Comparison of ENCODE assay signal across 16 mouse cellular contexts in genomic region chr1:66279222-66280009, GRCm38 (mm10).
DNase-seq lines count a peak whose midpoint lies in the region; ATAC-seq lines count a peak whose summit lies in the region.
"Had no signal": no experiment of that assay in that cellular context is flagged by ENCODE, and none has a peak within 500 bp of the region (broad histone marks: within the 10 kb centered on the region; RNA-seq: fewer than 3 reads in every experiment).

No protein-coding gene starts in this region.

- 0 out of 2 replicates have a peak overlapping the region, but pooled peaks have one; percentile 44 for H3K27ac ChIP-seq in limb, embryonic 13.5 days
- no peak overlapping the region for H3K27ac ChIP-seq in limb, embryonic 10.5 days
- 0 out of 2 replicates have a peak overlapping the region, but pooled peaks have one; percentile 45 for H3K27ac ChIP-seq in embryonic facial prominence, embryonic 15.5 days (replicated peaks)
- H3K27ac ChIP-seq: embryonic facial prominence, embryonic 12.5 days; heart, embryonic 15.5 days; lung, embryonic 15.5 days; midbrain, embryonic 10.5 days; neural tube, embryonic 13.5 days had no signal

- H3K4me1 ChIP-seq in limb, embryonic 13.5 days = no peaks in the 10 kb centered on the region
- no peaks in the 10 kb centered on the region for H3K4me1 ChIP-seq in limb, embryonic 10.5 days
- H3K4me1 ChIP-seq in embryonic facial prominence, embryonic 15.5 days = no peaks in the 10 kb centered on the region
- H3K4me1 ChIP-seq: embryonic facial prominence, embryonic 12.5 days; heart, embryonic 15.5 days; lung, embryonic 15.5 days; midbrain, embryonic 10.5 days had no signal

- H3K9me3 ChIP-seq in limb, embryonic 13.5 days = no peaks in the 10 kb centered on the region
- no peaks in the 10 kb centered on the region for H3K9me3 ChIP-seq in limb, embryonic 10.5 days (replicated peaks)
- H3K9me3 ChIP-seq in embryonic facial prominence, embryonic 15.5 days (replicated peaks) = no peaks in the 10 kb centered on the region
- H3K9me3 ChIP-seq: embryonic facial prominence, embryonic 12.5 days; heart, embryonic 15.5 days; lung, embryonic 15.5 days; midbrain, embryonic 10.5 days; neural tube, embryonic 13.5 days had no signal

- DNase-seq in heart, adult 11 months = peak; percentile 89
- no peak for DNase-seq in heart, postnatal 25 days (ENCODE audit: low spot score)
- no peak for DNase-seq in limb, embryonic 10.5 days (ENCODE audit: low spot score)
- peak; percentile 26 for DNase-seq in splenic B cell, adult 2 months (ENCODE audit: low read depth, low spot score)
- DNase-seq in cerebellum, adult 11 months = no peak
- DNase-seq in kidney, postnatal 25 days = no peak
- DNase-seq: cerebellum, adult 8-10 months; kidney, adult 11 months; right cerebral cortex, postnatal 14 days had no signal

- intact Hi-C loops in heart, postnatal 25 days (cut with DNase I) = no loop called here

- 69% methylated on average over 4 of the region's 4 CpGs for WGBS in limb, embryonic 13.5 days
- WGBS in limb, embryonic 10.5 days = 85% methylated on average over 4 of the region's 4 CpGs
- WGBS in embryonic facial prominence, embryonic 15.5 days = 31% methylated on average over 4 of the region's 4 CpGs

- no peaks in the 10 kb centered on the region for H3K27me3 ChIP-seq in limb, embryonic 13.5 days
- H3K27me3 ChIP-seq in limb, embryonic 10.5 days (ENCODE audit: low read depth, poor library complexity, severe bottlenecking) = no peaks in the 10 kb centered on the region
- H3K27me3 ChIP-seq in embryonic facial prominence, embryonic 15.5 days = no peaks in the 10 kb centered on the region
- H3K27me3 ChIP-seq in splenic B cell, adult 2 months (ENCODE audit: control insufficient read depth, insufficient read depth, low read length, poor library complexity, severe bottlenecking) = no peaks in the 10 kb centered on the region; the same call in 1 of the 2 replicates
- H3K27me3 ChIP-seq: embryonic facial prominence, embryonic 12.5 days; heart, embryonic 15.5 days; lung, embryonic 15.5 days; neural tube, embryonic 13.5 days had no signal

- no peak overlapping the region for H3K4me3 ChIP-seq in limb, embryonic 13.5 days
- no peak overlapping the region for H3K4me3 ChIP-seq in limb, embryonic 10.5 days
- no peak overlapping the region for H3K4me3 ChIP-seq in embryonic facial prominence, embryonic 15.5 days (replicated peaks)
- H3K4me3 ChIP-seq: embryonic facial prominence, embryonic 12.5 days; heart, embryonic 15.5 days; lung, embryonic 15.5 days; midbrain, embryonic 10.5 days; neural tube, embryonic 13.5 days had no signal

- H3K9ac ChIP-seq in limb, embryonic 13.5 days = no peak overlapping the region
- H3K9ac ChIP-seq in embryonic facial prominence, embryonic 15.5 days = no peak overlapping the region
- H3K9ac ChIP-seq: embryonic facial prominence, embryonic 12.5 days; heart, embryonic 15.5 days; lung, embryonic 15.5 days; neural tube, embryonic 13.5 days had no signal

- no peaks in the 10 kb centered on the region for H3K36me3 ChIP-seq in limb, embryonic 13.5 days
- H3K36me3 ChIP-seq in limb, embryonic 10.5 days = no peaks in the 10 kb centered on the region
- no peaks in the 10 kb centered on the region for H3K36me3 ChIP-seq in embryonic facial prominence, embryonic 15.5 days
- no peaks in the 10 kb centered on the region for H3K36me3 ChIP-seq in splenic B cell, adult 2 months (ENCODE audit: control insufficient read depth, insufficient read depth, low read length, poor library complexity, severe bottlenecking)
- H3K36me3 ChIP-seq: embryonic facial prominence, embryonic 12.5 days; heart, embryonic 15.5 days; lung, embryonic 15.5 days had no signal

- no peak overlapping the region for H3K4me2 ChIP-seq in limb, embryonic 13.5 days (replicated peaks)
- no peak overlapping the region for H3K4me2 ChIP-seq in embryonic facial prominence, embryonic 15.5 days (replicated peaks)
- H3K4me2 ChIP-seq: embryonic facial prominence, embryonic 12.5 days; heart, embryonic 15.5 days; lung, embryonic 15.5 days; neural tube, embryonic 13.5 days had no signal

- ATAC-seq in limb, embryonic 13.5 days (ENCODE audit: low FRiP score, low read depth) = no peak
- ATAC-seq in embryonic facial prominence, embryonic 15.5 days (ENCODE audit: insufficient number of reproducible peaks, low FRiP score, low TSS enrichment, low read depth) = no peak

Comparison
In these comparisons a context has a peak if more than half of its experiments do, and no peak if none do; other contexts are left out.
1. DNase-seq: peak in heart, adult 11 months (single experiment) and splenic B cell, adult 2 months (single experiment); none in heart, postnatal 25 days (single experiment), limb, embryonic 10.5 days (single experiment), cerebellum, adult 11 months (single experiment) and kidney, postnatal 25 days (0 of 2).